Mouse (Mus musculus): ENCODE measurements around the gene Cped1.
A peak's percentile ranks its signal among the peaks of the same experiment; 100 is the strongest.

Gene Cped1

GRCm38 (mm10) chr6:21985732-21986540 lies at the start of gene Cped1:
Gene Cped1 (plus strand): TSS chr6:21985916.
- peak; percentile 12 to 21 for DNase-seq (ENCODE audit: low spot score in 2 of 2)

DNA sequence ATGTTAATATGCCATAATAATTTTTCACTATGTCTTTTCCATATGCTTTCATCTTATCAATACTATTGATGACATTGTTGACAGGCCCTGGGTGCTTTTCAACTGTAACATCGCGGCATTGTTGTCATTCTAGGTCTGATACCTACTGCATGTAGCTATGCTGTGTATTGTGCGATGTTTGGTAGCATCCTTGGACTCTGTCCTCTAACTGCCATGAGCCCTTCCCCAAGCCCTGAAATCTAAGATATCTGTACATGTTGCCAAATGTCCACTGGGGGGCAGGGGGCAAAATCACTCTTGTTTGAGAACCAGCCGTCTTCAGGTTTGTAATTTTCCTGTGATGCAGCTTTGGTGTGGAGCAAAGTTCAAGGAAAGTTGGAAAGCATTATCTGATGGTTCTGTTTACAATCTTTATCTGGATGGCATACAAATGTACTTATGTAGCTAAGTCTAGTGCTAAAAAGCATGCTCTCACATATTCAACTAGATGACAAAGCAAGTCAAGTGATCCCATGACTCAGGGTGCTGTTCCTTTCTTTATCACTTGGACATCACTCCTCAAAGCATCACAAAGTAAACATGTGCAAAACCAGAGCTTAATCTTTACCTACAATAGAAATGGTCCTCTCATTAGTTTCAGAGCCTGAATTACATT lies 47.6 kb upstream of the Cped1 start:
- no peak for DNase-seq (ENCODE audit: low spot score in 2 of 2)

DNA sequence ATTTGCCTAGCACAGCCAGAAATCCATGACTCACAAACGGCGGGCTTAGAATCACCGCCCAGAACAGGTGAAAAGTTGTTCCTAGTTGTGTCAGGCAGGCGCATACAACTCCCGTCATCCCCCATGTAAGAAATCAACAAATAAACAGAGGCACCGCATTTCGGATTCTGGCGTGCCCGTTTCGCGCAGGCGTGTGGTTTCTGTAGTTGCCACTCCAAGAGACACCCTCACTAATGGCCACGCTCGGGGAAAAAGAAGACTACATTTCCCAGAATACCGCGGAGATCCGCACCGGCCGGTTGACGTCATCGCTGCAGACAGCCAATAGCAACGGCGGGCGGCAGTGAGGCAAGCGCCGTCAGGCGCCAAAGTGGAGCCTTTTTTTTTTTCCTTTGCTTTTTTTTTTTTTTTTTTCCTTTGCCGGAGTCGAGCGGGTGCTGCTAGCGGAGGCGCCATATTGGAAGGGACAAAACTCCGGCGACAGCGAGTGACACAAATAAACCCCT lies 36.4 kb upstream of the Cped1 start, which contains the start of gene Ing3:
Gene Ing3, plus strand, starts transcription at position 346 of the 506 bp plus-strand sequence.
- peak; percentile 99 for DNase-seq (ENCODE audit: low spot score in 2 of 2)

- peak; percentile 97 to 98 for DNase-seq (ENCODE audit: low spot score in 2 of 2)
These were observed 35.8 kb upstream of the Cped1 start for GRCm38 (mm10) chr6:21949771-21950448.

GRCm38 (mm10) chr6:21950676-21951075 lies 35.0 kb upstream of the Cped1 start:
- no peak for DNase-seq (ENCODE audit: low spot score in 2 of 2)

DNA sequence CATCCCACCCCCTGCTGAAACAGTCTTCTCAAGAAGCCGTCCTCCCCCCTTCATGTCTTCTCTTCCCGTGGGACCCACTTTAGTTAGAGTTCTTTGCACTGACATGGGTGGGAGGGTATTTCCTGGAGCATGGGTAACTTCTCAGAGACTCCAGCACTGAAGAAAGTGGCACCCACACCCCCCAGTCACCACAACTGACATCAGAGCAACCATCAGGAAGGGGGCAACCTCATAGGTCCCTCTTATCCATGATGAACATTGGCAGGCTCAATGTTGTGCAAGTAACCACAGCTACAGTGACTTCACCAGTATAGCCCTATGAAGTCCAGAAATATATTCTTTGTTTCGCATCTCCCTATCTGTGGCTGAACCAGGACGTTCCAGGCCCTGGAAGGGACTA lies 30.2 kb upstream of the Cped1 start:
- no peak for DNase-seq (ENCODE audit: low spot score in 2 of 2)

- DNase-seq (ENCODE audit: low spot score in 2 of 2) = no peak
These were observed 26.8 kb upstream of the Cped1 start for GRCm38 (mm10) chr6:21958922-21959321.

GRCm38 (mm10) chr6:21959909-21960308 lies 25.8 kb upstream of the Cped1 start:
- no peak for DNase-seq (ENCODE audit: low spot score in 2 of 2)

GRCm38 (mm10) chr6:21977532-21977931 lies 8.2 kb upstream of the Cped1 start:
- DNase-seq (ENCODE audit: low spot score in 2 of 2) = no peak

GRCm38 (mm10) chr6:21981114-21981513 lies 4.6 kb upstream of the Cped1 start:
- no peak for DNase-seq (ENCODE audit: low spot score in 2 of 2)

DNA sequence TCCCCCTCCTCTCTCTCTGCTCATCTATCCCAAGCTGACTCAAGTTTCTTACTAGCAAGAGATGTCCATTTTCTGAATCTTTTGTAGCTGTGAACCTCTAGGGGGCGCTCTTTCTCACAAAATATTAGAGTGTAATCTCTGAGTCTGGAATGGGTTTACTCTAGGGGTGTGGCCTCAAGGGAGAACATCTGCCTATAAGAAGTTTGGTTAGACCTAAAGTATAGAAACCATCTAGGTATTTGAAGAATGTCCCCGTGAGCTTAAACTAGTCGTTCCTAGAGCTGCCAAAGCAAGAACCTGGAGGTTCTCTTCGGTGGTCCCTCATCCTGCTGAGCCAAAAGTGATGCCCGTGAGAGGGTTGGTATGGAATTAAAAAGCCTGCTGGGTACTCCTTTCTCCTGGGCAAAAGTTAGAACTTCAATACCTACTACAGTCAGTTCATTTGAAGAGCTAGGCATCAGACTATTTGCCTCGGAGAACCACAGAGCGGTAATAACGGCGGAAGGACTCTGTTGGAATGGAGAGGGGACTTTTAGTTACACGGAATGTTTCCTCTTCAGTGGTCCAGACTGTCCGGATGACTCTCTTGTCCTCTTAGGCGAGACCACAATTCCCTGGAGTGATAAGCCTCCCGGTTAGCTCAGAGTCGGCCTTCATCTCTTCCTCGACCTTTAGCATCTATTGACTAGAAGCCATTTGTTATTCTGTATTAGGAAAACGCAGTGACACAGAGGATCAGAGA lies 555 bp upstream of the Cped1 start:
- peak; percentile 44 to 55 for DNase-seq (ENCODE audit: low spot score in 2 of 2)

- no peak for DNase-seq (ENCODE audit: low spot score in 2 of 2)
These were observed 1.1 kb downstream of the Cped1 start for GRCm38 (mm10) chr6:21986660-21987331.

DNA sequence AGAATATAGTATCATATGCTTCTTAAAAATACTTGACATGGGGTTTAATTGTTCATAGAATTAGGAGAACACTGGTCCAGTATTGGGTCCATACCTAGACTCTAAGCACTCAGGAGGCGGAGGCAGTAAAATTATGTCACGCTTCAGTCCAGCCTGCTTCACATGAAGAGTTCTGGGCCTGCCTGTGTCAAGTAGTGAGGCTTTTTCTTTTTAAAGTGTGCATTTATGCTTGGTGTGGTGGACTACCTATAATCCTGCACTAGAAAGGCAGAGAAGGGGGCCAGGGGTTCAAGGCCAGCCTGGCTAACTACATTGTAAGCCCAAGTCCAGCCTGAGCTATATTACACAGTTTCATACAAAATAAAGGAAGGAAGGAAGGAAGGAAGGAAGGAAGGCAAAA lies 1.8 kb downstream of the Cped1 start:
- DNase-seq (ENCODE audit: low spot score in 2 of 2) = no peak

DNA sequence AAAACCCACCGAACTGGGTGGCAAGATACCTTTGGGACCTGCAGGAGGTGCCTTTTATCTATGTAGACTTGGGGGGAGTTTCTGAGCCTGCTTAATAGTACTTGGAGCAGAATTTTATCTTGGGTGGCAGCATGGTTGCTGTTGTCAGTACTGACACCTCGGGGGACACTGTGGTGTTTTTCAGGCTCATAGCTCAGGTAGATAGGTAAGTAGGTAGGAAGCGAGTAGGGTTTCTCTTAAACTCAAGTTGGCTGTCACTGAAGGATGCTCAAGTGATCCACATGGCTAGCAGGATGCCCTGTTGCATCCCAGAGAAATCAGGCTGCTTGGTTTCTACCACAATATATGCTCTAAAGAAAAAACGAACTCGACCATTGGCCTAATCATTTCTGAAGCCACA lies 2.6 kb downstream of the Cped1 start:
- DNase-seq (ENCODE audit: low spot score in 2 of 2) = no peak

DNA sequence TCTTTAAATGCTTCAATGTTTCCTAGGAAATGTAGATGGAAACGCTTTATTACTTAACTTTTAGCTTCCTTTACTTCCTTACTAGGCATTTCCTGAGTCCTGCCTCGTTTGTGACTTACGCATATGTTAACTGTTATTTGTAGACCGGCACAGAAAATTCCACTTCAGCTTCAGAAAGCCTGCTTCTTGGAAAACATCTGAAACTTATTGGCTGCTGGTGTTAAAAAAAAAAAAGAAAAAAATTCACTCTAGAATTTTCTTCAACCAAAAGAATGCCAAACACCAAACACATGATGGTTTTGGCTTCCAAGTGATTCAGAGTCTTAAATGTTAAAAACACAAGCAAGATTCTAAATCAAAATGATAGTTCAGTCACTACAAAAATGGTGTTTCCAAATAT lies 3.4 kb downstream of the Cped1 start:
- DNase-seq (ENCODE audit: low spot score in 2 of 2) = no peak

DNA sequence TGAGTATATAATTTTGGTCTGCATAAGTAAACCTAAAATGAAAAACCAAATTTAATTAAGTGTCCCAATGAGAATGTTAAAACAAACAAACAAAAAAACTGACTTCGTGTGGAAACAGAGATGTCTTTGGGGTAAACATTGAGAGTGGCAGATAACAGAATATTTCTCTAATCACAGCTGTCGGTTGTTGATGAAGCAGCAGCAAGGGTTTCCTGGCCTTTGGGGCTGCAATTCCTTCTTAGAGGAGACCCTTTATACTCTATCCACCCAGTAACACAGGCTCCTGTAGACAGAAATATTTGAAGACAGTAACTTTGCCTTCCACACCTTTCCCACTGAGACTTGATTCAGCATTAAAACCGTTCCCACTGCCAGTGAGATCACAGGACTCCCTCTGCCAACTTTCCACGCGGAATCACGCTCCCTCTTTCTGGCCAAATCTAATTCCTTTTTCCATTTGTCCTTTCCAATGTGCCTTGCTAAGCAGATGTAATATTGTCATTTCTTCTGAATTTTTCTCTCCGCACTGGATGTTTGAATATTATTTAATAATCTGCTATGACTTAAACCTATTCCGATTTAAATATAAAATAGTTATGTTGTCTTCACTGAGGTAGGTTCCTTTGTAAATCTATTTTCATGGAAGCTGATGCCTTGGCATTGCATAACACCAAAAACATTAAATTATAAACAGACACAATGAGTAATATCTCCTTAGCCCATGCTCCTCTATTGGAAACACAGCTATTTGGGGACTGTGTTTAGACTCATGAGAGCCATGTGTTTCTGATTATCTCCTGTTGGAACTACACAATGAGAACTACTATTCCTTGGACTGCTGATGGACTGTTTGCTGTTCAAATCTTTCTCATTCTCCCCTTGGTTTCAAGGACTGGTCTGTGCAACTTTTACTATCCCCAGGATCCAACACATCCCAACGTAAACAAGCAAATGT lies 4.7 kb downstream of the Cped1 start:
- DNase-seq (ENCODE audit: low spot score in 2 of 2) = no peak

- no peak for DNase-seq (ENCODE audit: low spot score in 2 of 2)
These were observed 5.4 kb downstream of the Cped1 start for GRCm38 (mm10) chr6:21991151-21991550.

GRCm38 (mm10) chr6:21993070-21993469 lies 7.4 kb downstream of the Cped1 start:
- DNase-seq (ENCODE audit: low spot score in 2 of 2) = no peak

- DNase-seq (ENCODE audit: low spot score in 2 of 2) = no peak
These were observed 12.4 kb downstream of the Cped1 start for GRCm38 (mm10) chr6:21998131-21998530.

DNA sequence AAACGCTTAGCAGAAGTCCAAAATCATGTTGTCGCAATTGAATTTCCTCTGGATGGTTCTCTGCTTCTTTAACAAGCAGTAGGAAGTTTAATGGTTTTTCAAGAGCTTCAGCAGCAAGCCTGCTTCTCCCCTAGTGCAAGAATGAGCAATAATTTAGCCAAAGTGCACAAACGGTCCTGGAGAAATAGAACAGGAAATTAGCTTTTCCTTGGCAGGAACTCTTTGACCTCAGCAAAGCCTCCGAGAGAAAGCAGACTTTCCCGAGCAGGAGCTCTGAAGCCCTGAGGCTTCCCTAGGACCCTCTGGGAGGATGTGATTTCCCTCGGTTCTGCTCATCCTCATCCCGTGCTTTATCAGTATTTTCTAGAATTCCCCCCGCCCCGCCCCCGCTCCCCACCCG lies 13.3 kb downstream of the Cped1 start:
- DNase-seq (ENCODE audit: low spot score in 2 of 2) = no peak
